Mouse (Mus musculus) liver, postnatal 0 days (tissue): ENCODE data around the gene Scaf4.

Experiments used
- CTCF ChIP-seq: sonication (generic); IDR thresholded peaks from 2 replicates; pipeline ENCODE4 v1.5.1; 2016; ENCODE audit warnings: antibody characterized with exemption, low read depth
- EP300 ChIP-seq: IDR thresholded peaks from 2 replicates; pipeline ENCODE4 v1.6.1; 2016; ENCODE audit warnings: antibody characterized with exemption, low read depth, mild to moderate bottlenecking

- TF ChIP-seq CTCF (no peak), EP300 (no peak)
Measured at GRCm38 (mm10) chr16:90329511-90329910, 45.2 kb upstream of the Scaf4 start.
